Mouse (Mus musculus) limb, embryonic 14.5 days (tissue): ENCODE data around the gene Hist1h2be. TPM values are rescaled to one million over a fixed set of nuclear protein-coding genes. Genes with fewer than 3 reads are reported as not detected.
"Not testable (repeated sequence)": the region's sequence is repeated elsewhere in the genome, so short reads cannot be mapped to it uniquely, and the experiment has no call there.

Source experiments
- ATAC-seq: fragments of 200-750 bp; cut with Nextera tagmentation; 2 replicates; pipeline ENCODE4 v1.8.0; 2017; ENCODE audit warnings: low read depth, moderate number of reproducible peaks, moderate TSS enrichment; ENCODE audit not compliant: low FRiP score
- DNase-seq: peaks from one replicate; pipeline ENCODE4 v3.0.0-alpha.2; 2015; ENCODE audit warnings: low spot score
- H3K27ac ChIP-seq: fragments of 300-500 bp; sonication (generic); replicated peaks from 2 replicates; pipeline ENCODE4 v1.5.1; 2014; ENCODE audit warnings: low read depth, mild to moderate bottlenecking, low read length, moderate library complexity, mixed read lengths
- H3K27me3 ChIP-seq: fragments of 300-500 bp; sonication (generic); 2 replicates; pipeline ENCODE4 v1.6.1; 2014; ENCODE audit warnings: low read length, mixed read lengths; ENCODE audit not compliant: control insufficient read depth, insufficient read depth
- H3K36me3 ChIP-seq: fragments of 300-500 bp; sonication (generic); 2 replicates; pipeline ENCODE4 v1.6.1; 2014; ENCODE audit warnings: mild to moderate bottlenecking, low read length, moderate library complexity, mixed read lengths; ENCODE audit not compliant: control insufficient read depth, insufficient read depth
- H3K4me1 ChIP-seq: fragments of 300-500 bp; sonication (generic); 2 replicates; pipeline ENCODE4 v1.6.1; 2014; ENCODE audit warnings: antibody characterized with exemption, low read length, mixed read lengths; ENCODE audit not compliant: control insufficient read depth, insufficient read depth
- H3K4me2 ChIP-seq: fragments of 300-500 bp; sonication (generic); replicated peaks from 2 replicates; pipeline ENCODE4 v1.6.1; 2014; ENCODE audit warnings: low read depth, mild to moderate bottlenecking, low read length, moderate library complexity; ENCODE audit not compliant: severe bottlenecking
- H3K4me3 ChIP-seq: fragments of 300-500 bp; sonication (generic); replicated peaks from 2 replicates; pipeline ENCODE4 v1.5.1; 2014; ENCODE audit warnings: low read length
- H3K9ac ChIP-seq: fragments of 300-500 bp; sonication (generic); 2 replicates; pipeline ENCODE4 v1.6.1; 2014; ENCODE audit warnings: mild to moderate bottlenecking, low read depth, low read length, moderate library complexity; ENCODE audit not compliant: severe bottlenecking
- H3K9me3 ChIP-seq: fragments of 300-500 bp; sonication (generic); 2 replicates; pipeline ENCODE4 v1.6.1; 2016; ENCODE audit warnings: low read length; ENCODE audit not compliant: control insufficient read depth
- POLR2A ChIP-seq: fragments of 200-500 bp; IDR thresholded peaks from 2 replicates; pipeline ENCODE4 v1.8.0; 2012; ENCODE audit warnings: inconsistent platforms, mild to moderate bottlenecking, moderate library complexity, borderline replicate concordance; ENCODE audit not compliant: insufficient read depth, insufficient read length; ENCODE audit errors: extremely low read depth
- WGBS: fragments of 180-500 bp; shearing (Covaris S2); extraction: QIAGEN DNeasy Blood & Tissue Kit; methylation state at CpG from one replicate; pipeline ENCODE4 v1.1.7; 2014; 5-methylcytosine and 5-hydroxymethylcytosine counted together
- polyA plus RNA-seq, 2 experiments: library from polyadenylated mRNA; depleted of rRNA in 1 of 2; stranded (reverse) in 1 of 2; unstranded in 1 of 2; fragments of >200 nt; fragmentation: Nextera tagmentation in 1 of 2; extraction: Ambion mirVana in 1 of 2; gene quantifications; 2 replicates each; pipeline versions ENCODE4 v1.2.1 to v1.2.3; 2012 to 2014

The Hist1h2be gene
- polyA plus RNA-seq, 2 experiments = 1.5 to 3.0 TPM

DNA sequence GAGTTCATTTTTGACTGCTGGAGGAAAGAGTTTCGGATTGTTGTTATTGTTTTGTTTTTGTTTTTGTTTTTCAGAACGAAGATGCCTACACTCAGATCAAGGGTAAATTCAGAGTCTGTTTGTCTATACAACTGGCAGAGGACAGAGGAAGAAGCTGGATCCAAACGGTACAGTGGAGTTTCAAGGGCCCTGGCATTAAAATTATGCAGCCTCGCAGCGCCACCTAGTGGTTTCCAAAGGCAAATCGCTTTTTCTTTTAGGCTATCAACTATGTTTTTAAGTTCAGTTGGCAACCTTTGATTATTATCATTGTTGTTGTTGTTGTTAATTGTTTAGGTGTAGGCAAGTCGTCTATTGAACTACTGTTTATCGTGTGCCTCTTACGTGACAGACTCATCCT, 23.0 kb downstream of the Hist1h2be start:
- ATAC-seq (peak; percentile 60; the same call in 1 of the 2 replicates), DNase-seq (peak; percentile 85)
- no peak for TF ChIP-seq POLR2A
- no peak overlapping the region for H3K4me3 ChIP-seq
- H3K27ac ChIP-seq = no peak overlapping the region
- H3K4me2 ChIP-seq = no peak overlapping the region
- H3K27me3 ChIP-seq = no peaks in the 10 kb centered on the region
- no peak overlapping the region for H3K9ac ChIP-seq
- H3K36me3 ChIP-seq = no peaks in the 10 kb centered on the region
- 7% methylated on average over 9 of the region's 9 CpGs for WGBS
- H3K4me1 ChIP-seq = peaks cover 4% of the 10 kb centered on the region; the same call in 1 of the 2 replicates
- no peaks in the 10 kb centered on the region for H3K9me3 ChIP-seq

DNA sequence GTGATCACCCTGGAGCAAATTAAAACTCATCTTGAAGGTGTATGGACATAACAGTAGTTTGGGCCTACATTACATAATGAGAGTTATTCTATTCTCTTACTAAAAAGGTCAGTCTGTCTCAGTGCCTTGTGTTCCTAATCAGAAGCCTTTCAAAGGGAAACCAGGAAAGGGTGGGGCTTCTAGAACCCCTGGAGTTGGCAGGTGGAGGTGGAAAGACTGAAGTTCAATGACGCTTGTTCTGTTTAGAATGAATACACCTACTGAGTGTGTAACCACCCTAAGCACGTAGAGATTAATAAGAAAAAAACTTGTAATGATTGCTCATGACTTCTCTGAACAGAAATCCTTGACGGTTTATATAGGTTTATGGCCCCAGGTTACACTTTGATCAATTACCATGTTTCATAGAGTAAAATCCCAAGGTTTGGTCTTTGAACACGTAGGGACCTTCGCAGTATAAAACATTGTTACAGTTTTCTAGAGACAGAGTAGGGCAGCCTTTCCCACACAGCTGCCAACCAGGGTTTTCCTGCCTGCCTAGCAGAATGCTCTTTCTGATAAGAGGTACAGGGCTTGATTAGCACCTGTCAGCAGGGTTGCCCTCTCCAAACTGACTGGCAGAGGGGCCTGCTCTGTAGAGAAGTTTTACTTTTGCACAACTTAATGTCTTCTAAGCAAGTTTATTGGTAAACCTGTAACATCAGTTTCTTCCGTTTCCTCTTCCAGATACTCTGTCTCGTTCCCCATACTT, 25.1 kb downstream of the Hist1h2be start:
- Histone ChIP-seq H3K9ac (no peak overlapping the region), H3K4me3 (no peak overlapping the region), H3K4me1 (peaks cover 8% of the 10 kb centered on the region; the same call in 1 of the 2 replicates), H3K4me2 (no peak overlapping the region), H3K36me3 (no peaks in the 10 kb centered on the region), H3K9me3 (no peaks in the 10 kb centered on the region), H3K27me3 (no peaks in the 10 kb centered on the region), H3K27ac (no peak overlapping the region)
- WGBS = 72% methylated on average over 7 of the region's 7 CpGs
- no peak for DNase-seq
- no peak for TF ChIP-seq POLR2A
- ATAC-seq = no peak

DNA sequence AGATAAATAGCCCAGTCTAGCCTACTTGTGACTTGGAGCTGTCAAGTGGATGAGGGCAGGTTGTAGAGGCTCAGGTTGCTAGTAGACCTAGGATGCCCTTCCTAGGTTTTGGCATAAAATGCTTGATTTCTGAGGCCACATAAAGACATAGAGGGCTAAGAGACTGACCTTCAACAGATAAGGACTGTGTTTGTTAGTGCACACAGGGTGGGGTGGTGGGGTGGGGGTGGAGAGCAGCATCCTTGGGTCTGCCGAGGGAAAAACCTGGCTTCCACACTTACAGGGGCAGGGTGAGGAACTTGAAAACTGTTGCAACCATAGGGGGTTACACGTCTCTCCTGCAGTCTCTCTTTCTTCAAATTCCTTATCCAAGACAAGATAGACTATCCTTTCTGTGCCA, 25.7 kb downstream of the Hist1h2be start:
- H3K4me3 ChIP-seq = no peak overlapping the region
- no peaks in the 10 kb centered on the region for H3K9me3 ChIP-seq
- H3K27me3 ChIP-seq = no peaks in the 10 kb centered on the region
- peaks cover 8% of the 10 kb centered on the region; the same call in 1 of the 2 replicates for H3K4me1 ChIP-seq
- 78% methylated on average over 2 of the region's 2 CpGs for WGBS
- ATAC-seq = no peak
- H3K36me3 ChIP-seq = no peaks in the 10 kb centered on the region
- H3K27ac ChIP-seq = no peak overlapping the region
- H3K9ac ChIP-seq = no peak overlapping the region
- no peak overlapping the region for H3K4me2 ChIP-seq
- no peak for DNase-seq
- no peak for TF ChIP-seq POLR2A

DNA sequence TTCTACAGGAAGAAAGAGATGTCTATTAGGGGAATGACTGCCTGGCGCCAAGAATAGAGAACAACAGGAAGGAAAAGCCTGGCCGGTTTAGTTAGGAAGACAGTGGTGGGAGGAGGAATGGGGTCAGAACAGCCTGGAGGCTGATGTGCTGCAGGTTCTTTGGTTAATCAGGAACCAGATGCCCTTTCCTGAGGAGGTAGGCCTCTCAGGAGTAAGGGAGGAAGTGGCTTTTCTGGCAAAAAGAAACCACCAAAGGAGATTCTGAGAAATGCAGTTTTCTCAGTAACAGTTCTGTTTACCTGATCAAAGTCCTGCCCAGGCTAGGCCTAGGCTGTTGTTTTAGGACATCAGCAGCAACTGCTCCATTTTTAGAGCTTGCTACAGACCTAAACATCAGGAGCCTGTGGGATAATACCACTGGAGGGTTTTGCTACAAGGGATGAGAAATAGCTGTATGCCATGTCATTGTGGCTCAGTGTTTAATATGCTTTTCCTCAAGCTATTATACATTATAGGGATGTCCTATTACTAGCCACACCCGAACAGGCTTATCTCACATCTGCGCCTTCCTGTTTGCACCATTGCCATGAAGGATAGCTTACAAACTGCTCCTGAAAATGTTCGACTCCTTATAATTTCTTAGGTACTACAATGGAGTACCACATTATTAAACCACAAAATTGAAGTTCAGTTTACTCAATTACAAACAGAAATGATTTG, 27.7 kb downstream of the Hist1h2be start:
- Histone ChIP-seq H3K27ac (peak overlapping the region; percentile 50), H3K4me3 (no peak overlapping the region), H3K9me3 (no peaks in the 10 kb centered on the region), H3K36me3 (no peaks in the 10 kb centered on the region), H3K4me2 (no peak overlapping the region), H3K9ac (no peak overlapping the region), H3K27me3 (no peaks in the 10 kb centered on the region), H3K4me1 (peaks cover 8% of the 10 kb centered on the region; the same call in 1 of the 2 replicates)
- no peak for TF ChIP-seq POLR2A
- no peak for DNase-seq
- WGBS = 61% methylated on average over 5 of the region's 5 CpGs
- ATAC-seq = no peak

DNA sequence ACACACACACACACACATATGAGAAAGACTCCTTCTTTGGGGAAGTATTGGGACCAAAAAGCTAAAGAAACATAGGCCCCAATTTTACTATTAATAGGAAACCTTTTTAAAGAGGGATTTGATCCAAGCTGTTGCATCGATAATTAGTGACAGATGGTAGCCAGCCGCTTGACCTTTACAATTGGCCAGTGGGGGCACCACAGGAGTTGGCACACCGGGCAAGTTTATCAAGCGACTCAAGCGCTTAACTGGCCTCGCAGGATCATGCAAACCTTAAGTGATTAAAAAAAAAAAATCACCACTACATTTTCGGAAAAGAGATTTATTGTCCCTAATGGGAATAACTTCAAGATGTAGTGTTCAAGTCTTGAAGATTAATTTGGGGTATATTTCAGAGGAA, 28.3 kb downstream of the Hist1h2be start:
- no peak overlapping the region for H3K4me3 ChIP-seq
- no peaks in the 10 kb centered on the region for H3K36me3 ChIP-seq
- H3K9ac ChIP-seq = no peak overlapping the region
- WGBS = 38% methylated on average over 7 of the region's 7 CpGs
- H3K4me1 ChIP-seq = peaks cover 8% of the 10 kb centered on the region; the same call in 1 of the 2 replicates
- no peaks in the 10 kb centered on the region for H3K27me3 ChIP-seq
- H3K4me2 ChIP-seq = no peak overlapping the region
- ATAC-seq (no peak), DNase-seq (no peak)
- H3K9me3 ChIP-seq = no peaks in the 10 kb centered on the region
- peak overlapping the region; percentile 50; the same call in 1 of the 2 replicates for H3K27ac ChIP-seq
- TF ChIP-seq POLR2A = no peak

DNA sequence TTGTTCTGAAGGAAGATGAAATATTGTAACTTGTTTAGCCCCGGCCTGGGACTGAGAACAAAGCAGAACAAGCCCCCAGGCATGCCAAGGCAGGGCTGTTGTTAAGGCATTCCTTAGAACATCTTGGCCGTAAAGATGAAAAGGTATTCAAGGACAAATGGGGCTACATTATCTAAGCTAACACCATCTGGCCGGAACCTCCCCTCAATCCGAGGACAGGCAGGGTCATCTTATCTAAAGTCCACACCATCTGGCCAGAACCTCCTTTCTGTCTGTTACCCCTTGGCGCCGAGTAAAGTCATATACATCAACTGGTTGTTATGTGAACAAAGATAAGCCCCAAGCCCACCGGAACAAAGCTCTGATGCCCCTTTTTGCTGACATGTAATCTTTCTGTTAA, 29.0 kb downstream of the Hist1h2be start:
- H3K4me2 ChIP-seq, ATAC-seq, H3K27me3 ChIP-seq, H3K4me3 ChIP-seq, H3K9ac ChIP-seq, H3K27ac ChIP-seq, H3K9me3 ChIP-seq, DNase-seq, H3K36me3 ChIP-seq: not testable (repeated sequence)
- 80% methylated on average over 6 of the region's 7 CpGs for WGBS
- peaks cover 11% of the 10 kb centered on the region for H3K4me1 ChIP-seq
